Mouse (Mus musculus) adrenal gland, adult (tissue): Measurements from ENCODE around the gene Heatr5b.
"Not testable (repeated sequence)": the region's sequence is repeated elsewhere in the genome, so short reads cannot be mapped to it uniquely, and the experiment has no call there.

Experiments
- DNase-seq, 2 experiments: peaks; one replicate each; pipeline ENCODE4 v3.0.0; 2022 to 2023; ENCODE audit warnings: low spot score in 1 of 2; ENCODE audit not compliant: inconsistent age in 2 of 2

Gene Heatr5b

GRCm38 (mm10) chr17:78834856-78835835, at the start of gene Heatr5b, which contains the start of gene Gpatch11:
Gene Heatr5b (minus strand): TSS chr17:78835364.
Gene Gpatch11 (plus strand): TSS chr17:78835567.
- peak; percentile 98 to 99 for DNase-seq

- peak in 1 of 2 experiments; percentile 34 for DNase-seq
Observed at GRCm38 (mm10) chr17:78883291-78883690, 48.1 kb upstream of the Heatr5b start.

GRCm38 (mm10) chr17:78882401-78883112, 47.4 kb upstream of the Heatr5b start, which contains the start of gene Eif2ak2:
Gene Eif2ak2 (minus strand): TSS chr17:78882573.
- DNase-seq: peak; percentile 91 to 96

GRCm38 (mm10) chr17:78881878-78882304, 46.7 kb upstream of the Heatr5b start:
- no peak for DNase-seq

- no peak for DNase-seq
Observed at GRCm38 (mm10) chr17:78873886-78874285, 38.7 kb upstream of the Heatr5b start.

GRCm38 (mm10) chr17:78856243-78856642, 21.1 kb upstream of the Heatr5b start:
- no peak for DNase-seq

- DNase-seq: no peak
Observed at GRCm38 (mm10) chr17:78842271-78842928, 7.2 kb upstream of the Heatr5b start.

- no peak for DNase-seq
Observed at GRCm38 (mm10) chr17:78836056-78836455, 892 bp upstream of the Heatr5b start.

- no peak for DNase-seq
Observed at GRCm38 (mm10) chr17:78824346-78824745, 10.8 kb downstream of the Heatr5b start.

- DNase-seq: no peak
Observed at GRCm38 (mm10) chr17:78809582-78809981, 25.6 kb downstream of the Heatr5b start.

- no peak for DNase-seq
Observed at GRCm38 (mm10) chr17:78809019-78809418, 26.1 kb downstream of the Heatr5b start.

GRCm38 (mm10) chr17:78797222-78797621, 37.9 kb downstream of the Heatr5b start:
- no peak for DNase-seq

GRCm38 (mm10) chr17:78794390-78794789, 40.8 kb downstream of the Heatr5b start:
- DNase-seq: no peak

GRCm38 (mm10) chr17:78792122-78792521, 43.0 kb downstream of the Heatr5b start:
- no peak for DNase-seq

- DNase-seq: no peak
Observed at GRCm38 (mm10) chr17:78791690-78792070, 43.5 kb downstream of the Heatr5b start.

GRCm38 (mm10) chr17:78791068-78791689, 44.0 kb downstream of the Heatr5b start:
- DNase-seq: peak in 1 of 2 experiments; percentile 34

GRCm38 (mm10) chr17:78788273-78788672, 46.9 kb downstream of the Heatr5b start:
- DNase-seq: not testable (repeated sequence)

- DNase-seq: no peak
Observed at GRCm38 (mm10) chr17:78778765-78779164, 56.4 kb downstream of the Heatr5b start.

GRCm38 (mm10) chr17:78772317-78772716, 62.8 kb downstream of the Heatr5b start:
- no peak for DNase-seq

- DNase-seq: no peak
Observed at GRCm38 (mm10) chr17:78770932-78771331, 64.2 kb downstream of the Heatr5b start.

- DNase-seq: no peak
Observed at GRCm38 (mm10) chr17:78769341-78769740, 65.8 kb downstream of the Heatr5b start.
